Mouse (Mus musculus) spleen, adult 2 months (tissue): Measurements from ENCODE around the gene Dctn5. TPM values are rescaled to one million over a fixed set of nuclear protein-coding genes. Genes with fewer than 3 reads are reported as not detected.

Experiments
- DNase-seq, 2 experiments: peaks; one replicate each; pipeline versions ENCODE4 v3.0.0 to v3.0.0-alpha.2; 2012 to 2021; ENCODE audit warnings: low spot score in 2 of 2, low read depth in 1 of 2
- H3K27ac ChIP-seq: fragments of 200-500 bp; 2 replicates; pipeline ENCODE4 v1.5.1; 2012; ENCODE audit warnings: low read length, inconsistent platforms; ENCODE audit not compliant: insufficient read depth
- H3K27me3 ChIP-seq: fragments of 200-500 bp; 2 replicates; pipeline ENCODE4 v1.6.1; 2012; ENCODE audit warnings: mild to moderate bottlenecking, moderate library complexity, low read length, inconsistent platforms; ENCODE audit not compliant: control insufficient read depth, insufficient read depth
- H3K36me3 ChIP-seq: fragments of 200-500 bp; 2 replicates; pipeline ENCODE4 v1.6.1; 2012; ENCODE audit warnings: mild to moderate bottlenecking, low read length, inconsistent platforms; ENCODE audit not compliant: control insufficient read depth, insufficient read depth
- H3K4me1 ChIP-seq: fragments of 200-500 bp; 2 replicates; pipeline ENCODE4 v1.6.1; 2011; ENCODE audit warnings: inconsistent platforms; ENCODE audit not compliant: control insufficient read depth, insufficient read depth, insufficient read length
- H3K4me3 ChIP-seq: fragments of 200-500 bp; 2 replicates; pipeline ENCODE4 v1.5.1; 2011; ENCODE audit warnings: mild to moderate bottlenecking, inconsistent platforms; ENCODE audit not compliant: insufficient read depth, insufficient read length; ENCODE audit errors: extremely low read depth
- CTCF ChIP-seq: fragments of 200-500 bp; IDR thresholded peaks from 2 replicates; pipeline ENCODE4 v1.5.1; 2011; ENCODE audit warnings: mild to moderate bottlenecking, inconsistent platforms; ENCODE audit not compliant: insufficient read depth, insufficient read length, insufficient replicate concordance; ENCODE audit errors: extremely low read depth
- POLR2A ChIP-seq: fragments of 200-500 bp; IDR thresholded peaks from 2 replicates; pipeline ENCODE4 v1.6.1; 2011; ENCODE audit warnings: low read depth, low read length, inconsistent platforms
- WGBS: fragments of 180-500 bp; shearing (Covaris S2); methylation state at CpG from one replicate; pipeline ENCODE4 v1.1.7; 2018; 5-methylcytosine and 5-hydroxymethylcytosine counted together
- polyA plus RNA-seq: library from polyadenylated mRNA; depleted of rRNA; stranded (reverse); fragments of >200 nt; gene quantifications from 2 replicates; pipeline ENCODE4 v1.2.3, GENCODE M21; 2012

Gene Dctn5
- polyA plus RNA-seq, 1 experiment: 62.0 TPM

DNA sequence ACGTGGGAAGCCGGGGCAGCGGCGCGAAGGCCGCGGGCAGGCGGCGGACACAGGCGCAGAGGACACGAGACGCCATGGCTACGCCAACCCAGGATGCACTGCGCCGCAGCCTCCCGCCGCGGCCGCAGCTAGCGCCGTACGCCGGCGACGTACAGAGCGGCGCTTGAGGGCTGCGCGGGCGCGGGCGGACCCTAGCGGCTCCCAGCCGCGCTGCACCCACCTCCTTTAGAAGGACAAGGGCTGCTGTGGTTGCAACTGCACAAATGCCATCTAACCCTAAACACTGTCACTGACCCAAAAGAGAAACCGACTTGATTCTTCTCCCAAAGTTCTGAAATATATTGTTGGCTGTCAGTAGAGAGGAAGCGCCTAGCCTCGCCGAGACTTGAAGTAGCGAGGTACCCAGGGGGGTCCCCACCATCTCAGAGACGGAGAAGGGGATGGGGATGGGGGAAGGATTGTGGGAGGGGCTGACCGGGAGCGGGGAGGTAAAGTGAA, 31.0 kb upstream of the Dctn5 start, which contains the start of gene Ndufab1:
Gene Ndufab1, minus strand, starts transcription at position 140 of the 498 bp plus-strand sequence.
- Histone ChIP-seq H3K27ac (peak within 1 kb of the TSS; percentile 55; the same call in 1 of the 2 replicates), H3K4me1 (peaks cover 3% of the 10 kb centered on the region), H3K4me3 (peak within 1 kb of the TSS; percentile 91), H3K27me3 (no peaks in the 10 kb centered on the region), H3K36me3 (peaks cover 5% of the 10 kb centered on the region; the same call in 1 of the 2 replicates)
- DNase-seq: peak; percentile 74 to 85
- peak; percentile 79; the same call in 1 of the 2 replicates for TF ChIP-seq CTCF
- TF ChIP-seq POLR2A: no peak; the same call in 1 of the 2 replicates
- 1% methylated on average over 42 of the region's 43 CpGs for WGBS

DNA sequence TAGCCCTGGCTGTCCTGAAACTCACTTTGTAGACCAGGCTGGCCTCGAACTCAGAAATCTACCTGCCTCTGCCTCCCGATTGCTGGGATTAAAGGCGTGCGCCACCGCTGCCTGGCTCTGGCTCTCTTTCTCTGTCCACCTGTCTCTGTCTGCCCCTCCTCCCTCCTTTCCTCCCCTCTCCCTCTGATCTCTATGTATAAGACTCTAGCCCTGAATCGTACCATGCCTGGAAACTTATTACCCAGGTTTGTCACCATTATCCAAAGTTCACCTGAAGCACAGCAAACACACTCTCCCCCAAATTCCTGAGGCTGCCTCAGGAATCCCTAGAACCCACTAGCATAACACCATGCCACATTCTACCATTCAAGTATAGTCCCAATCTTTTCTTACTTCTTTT, 24.6 kb upstream of the Dctn5 start:
- Histone ChIP-seq H3K27ac (no peak overlapping the region), H3K36me3 (peaks cover 6% of the 10 kb centered on the region; the same call in 1 of the 2 replicates), H3K4me1 (no peaks in the 10 kb centered on the region), H3K4me3 (no peak overlapping the region), H3K27me3 (no peaks in the 10 kb centered on the region)
- 97% methylated on average over 6 of the region's 6 CpGs for whole genome bisulfite sequencing
- no peak for DNase-seq
- TF ChIP-seq CTCF: no peak
- TF ChIP-seq POLR2A: no peak

GRCm38 (mm10) chr7:122123518-122123917, 9.3 kb upstream of the Dctn5 start:
- no peak for DNase-seq
- H3K27me3 ChIP-seq: no peaks in the 10 kb centered on the region
- peaks cover 14% of the 10 kb centered on the region for H3K36me3 ChIP-seq
- no peak overlapping the region for H3K4me3 ChIP-seq
- TF ChIP-seq CTCF (no peak), POLR2A (no peak)
- H3K4me1 ChIP-seq: no peaks in the 10 kb centered on the region
- H3K27ac ChIP-seq: no peak overlapping the region
- WGBS: 88% methylated on average over 4 of the region's 4 CpGs

- Histone ChIP-seq H3K27ac (no peak overlapping the region), H3K27me3 (no peaks in the 10 kb centered on the region), H3K36me3 (peaks cover 14% of the 10 kb centered on the region), H3K4me3 (no peak overlapping the region), H3K4me1 (no peaks in the 10 kb centered on the region)
- no peak for TF ChIP-seq CTCF
- no peak for TF ChIP-seq POLR2A
- DNase-seq: no peak
- 93% methylated on average over 8 of the region's 8 CpGs for WGBS
Observed at GRCm38 (mm10) chr7:122125636-122126035, 7.2 kb upstream of the Dctn5 start.

GRCm38 (mm10) chr7:122126946-122127345, 5.9 kb upstream of the Dctn5 start:
- WGBS: 94% methylated on average over 11 of the region's 11 CpGs
- no peak for TF ChIP-seq POLR2A
- no peak for TF ChIP-seq CTCF
- Histone ChIP-seq H3K27ac (no peak overlapping the region), H3K36me3 (peaks cover 11% of the 10 kb centered on the region), H3K4me1 (no peaks in the 10 kb centered on the region), H3K27me3 (no peaks in the 10 kb centered on the region), H3K4me3 (no peak overlapping the region)
- no peak for DNase-seq

DNA sequence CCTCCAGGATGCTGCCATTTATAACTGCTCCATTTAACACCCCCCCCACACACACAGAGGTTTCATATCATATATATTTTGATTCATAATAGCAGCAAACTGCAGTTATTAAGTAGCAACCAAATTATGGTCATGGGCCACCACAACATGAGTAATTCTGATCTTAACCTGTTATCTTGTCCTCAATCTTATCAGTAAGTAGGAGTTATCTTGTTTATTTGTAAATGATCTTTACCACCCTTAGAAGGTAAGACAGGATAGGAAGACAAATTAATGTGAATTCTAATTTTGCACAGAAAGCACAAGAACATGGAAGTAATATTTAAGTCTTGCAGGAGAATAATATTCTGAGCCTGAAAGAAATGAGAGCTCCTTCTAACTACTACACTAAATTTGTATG, 1.0 kb upstream of the Dctn5 start:
- TF ChIP-seq CTCF (no peak), POLR2A (no peak)
- Histone ChIP-seq H3K4me3 (no peak overlapping the region; the same call in 1 of the 2 replicates), H3K27ac (no peak overlapping the region), H3K36me3 (peaks cover 15% of the 10 kb centered on the region), H3K27me3 (no peaks in the 10 kb centered on the region), H3K4me1 (peaks cover 2% of the 10 kb centered on the region; the same call in 1 of the 2 replicates)
- no peak for DNase-seq

GRCm38 (mm10) chr7:122133338-122133625, 441 bp downstream of the Dctn5 start:
- Histone ChIP-seq H3K36me3 (peaks cover 15% of the 10 kb centered on the region), H3K27ac (peak overlapping the region; percentile 83), H3K4me3 (peak overlapping the region; percentile 98), H3K27me3 (no peaks in the 10 kb centered on the region), H3K4me1 (peaks cover 2% of the 10 kb centered on the region; the same call in 1 of the 2 replicates)
- no peak for DNase-seq
- TF ChIP-seq POLR2A (no peak), CTCF (no peak)
- 12% methylated on average over 8 of the region's 8 CpGs for WGBS
